Mouse (Mus musculus) midbrain, embryonic 16.5 days (tissue): ENCODE data around the gene Asprv1. TPM values are rescaled to one million over a fixed set of nuclear protein-coding genes. Genes with fewer than 3 reads are reported as not detected.

Experiments
- ATAC-seq: fragments of 200-750 bp; cut with Nextera tagmentation; 2 replicates; pipeline ENCODE4 v1.8.0; 2017; ENCODE audit warnings: moderate TSS enrichment
- H3K27ac ChIP-seq: fragments of 300-500 bp; sonication (generic); 2 replicates; pipeline ENCODE4 v1.5.1; 2014; ENCODE audit warnings: mild to moderate bottlenecking, low read length, mixed read lengths
- H3K27me3 ChIP-seq: fragments of 300-500 bp; sonication (generic); 2 replicates; pipeline ENCODE4 v1.6.1; 2014; ENCODE audit warnings: low read depth, low read length, mixed read lengths; ENCODE audit not compliant: control insufficient read depth, insufficient read depth
- H3K36me3 ChIP-seq: fragments of 300-500 bp; sonication (generic); 2 replicates; pipeline ENCODE4 v1.6.1; 2014; ENCODE audit warnings: mild to moderate bottlenecking, low read length, moderate library complexity, mixed read lengths; ENCODE audit not compliant: control insufficient read depth, insufficient read depth
- H3K4me1 ChIP-seq: fragments of 300-500 bp; sonication (generic); 2 replicates; pipeline ENCODE4 v1.6.1; 2014; ENCODE audit warnings: mild to moderate bottlenecking, low read length, mixed read lengths; ENCODE audit not compliant: control insufficient read depth, insufficient read depth
- H3K4me2 ChIP-seq: fragments of 300-500 bp; sonication (generic); 2 replicates; pipeline ENCODE4 v1.6.1; 2014; ENCODE audit warnings: mild to moderate bottlenecking, low read length, mixed read lengths
- H3K4me3 ChIP-seq: fragments of 300-500 bp; sonication (generic); 2 replicates; pipeline ENCODE4 v1.5.1; 2014; ENCODE audit warnings: low read depth, mild to moderate bottlenecking, low read length, moderate library complexity, mixed read lengths
- H3K9ac ChIP-seq: fragments of 300-500 bp; sonication (generic); 2 replicates; pipeline ENCODE4 v1.6.1; 2014; ENCODE audit warnings: low read depth, low read length, mixed read lengths
- H3K9me3 ChIP-seq: fragments of 300-500 bp; sonication (generic); replicated peaks from 2 replicates; pipeline ENCODE4 v1.6.1; 2014; ENCODE audit warnings: mild to moderate bottlenecking, low read length, mixed read lengths; ENCODE audit not compliant: control insufficient read depth, poor library complexity, severe bottlenecking
- WGBS: fragments of 180-500 bp; shearing (Covaris S2); extraction: QIAGEN DNeasy Blood & Tissue Kit; methylation state at CpG from one replicate; pipeline ENCODE4 v1.1.7; 2014; 5-methylcytosine and 5-hydroxymethylcytosine counted together
- polyA plus RNA-seq: library from polyadenylated mRNA; unstranded; fragments of >200 nt; fragmentation: Nextera tagmentation; extraction: Ambion mirVana; gene quantifications from 2 replicates; pipeline ENCODE4 v1.2.1, GENCODE M21; 2015

The Asprv1 gene
- polyA plus RNA-seq, 1 experiment from 2014 or later: 0.62 TPM

DNA sequence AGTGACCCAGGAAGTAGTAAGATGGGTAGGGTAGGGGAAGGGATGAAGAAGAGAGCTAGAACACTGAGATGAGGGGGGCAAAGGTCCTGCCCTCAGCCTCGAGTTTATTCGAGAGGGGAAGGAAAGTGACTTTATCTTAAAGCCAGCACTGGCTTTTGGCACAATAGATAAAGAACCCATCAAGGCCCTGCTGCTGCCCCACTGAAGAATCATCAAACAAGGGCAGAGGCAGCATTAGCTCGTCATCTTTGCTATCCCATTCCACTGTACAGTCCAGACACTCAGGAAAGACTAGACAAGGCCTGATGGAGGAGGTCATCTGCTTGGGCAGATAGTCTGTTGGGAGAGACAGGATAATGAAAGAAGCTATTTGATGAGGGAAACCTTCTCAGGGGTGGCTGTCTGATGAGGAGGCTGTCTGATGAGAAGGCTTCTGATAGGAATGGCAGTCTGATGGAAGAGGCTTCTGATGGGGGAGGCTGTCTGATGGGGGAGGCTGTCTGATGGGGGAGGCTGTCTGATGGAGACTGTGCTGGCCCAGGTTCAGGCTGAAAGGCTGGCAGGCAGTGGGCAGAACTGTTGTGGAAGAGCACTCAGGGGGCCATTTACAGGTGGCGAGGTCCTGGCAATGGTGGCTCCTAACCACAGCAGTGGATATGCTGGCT is 9.3 kb downstream of the Asprv1 start:
- H3K4me2 ChIP-seq: no peak overlapping the region
- no peak overlapping the region for H3K9ac ChIP-seq
- no peaks in the 10 kb centered on the region for H3K4me1 ChIP-seq
- 75% methylated on average over 4 of the region's 4 CpGs for WGBS
- no peaks in the 10 kb centered on the region for H3K36me3 ChIP-seq
- H3K27ac ChIP-seq: no peak overlapping the region
- H3K27me3 ChIP-seq: no peaks in the 10 kb centered on the region
- H3K9me3 ChIP-seq: no peaks in the 10 kb centered on the region
- no peak for ATAC-seq
- no peak overlapping the region for H3K4me3 ChIP-seq

DNA sequence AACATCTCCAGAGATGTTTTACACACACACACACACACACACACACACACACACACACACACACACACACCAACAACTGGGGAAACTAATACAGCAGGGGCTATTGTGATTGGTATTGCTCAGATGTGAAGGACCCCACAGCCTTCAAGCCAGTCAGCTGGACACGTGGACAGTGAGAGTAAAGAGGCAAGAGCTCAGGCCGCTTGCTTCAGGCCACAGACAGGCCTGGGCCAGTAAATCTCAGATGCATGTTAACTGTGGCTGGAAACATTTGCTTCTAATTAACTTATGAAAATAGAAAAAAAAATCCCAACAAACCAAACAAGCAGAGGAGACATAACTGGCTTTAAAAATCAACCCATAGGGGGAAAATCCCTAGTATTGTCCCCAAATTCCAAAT is 9.9 kb downstream of the Asprv1 start:
- H3K27ac ChIP-seq: no peak overlapping the region
- H3K36me3 ChIP-seq: no peaks in the 10 kb centered on the region
- 86% methylated on average over 2 of the region's 2 CpGs for WGBS
- H3K9ac ChIP-seq: no peak overlapping the region
- H3K9me3 ChIP-seq: no peaks in the 10 kb centered on the region
- H3K27me3 ChIP-seq: no peaks in the 10 kb centered on the region
- H3K4me2 ChIP-seq: no peak overlapping the region
- no peaks in the 10 kb centered on the region for H3K4me1 ChIP-seq
- no peak for ATAC-seq
- no peak overlapping the region for H3K4me3 ChIP-seq

DNA sequence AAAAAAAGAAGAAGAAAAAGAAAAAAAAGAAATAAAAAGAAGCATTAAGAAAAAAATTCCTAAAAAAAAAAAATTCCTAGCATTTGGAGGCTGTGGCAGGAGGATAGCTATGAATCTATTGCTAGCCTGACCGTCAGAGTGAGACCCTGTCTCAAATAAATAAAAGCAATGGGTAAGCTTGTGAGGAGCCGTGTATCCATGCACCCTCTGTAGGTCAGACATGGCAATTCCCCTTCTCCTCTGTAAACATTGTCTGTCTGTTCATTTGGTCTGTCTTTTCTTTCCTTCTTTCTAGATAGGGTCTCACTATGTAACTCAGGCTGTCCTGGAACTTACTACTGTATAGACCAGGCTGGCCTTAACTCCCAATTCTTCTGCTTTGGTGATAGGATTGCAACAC is 10.5 kb downstream of the Asprv1 start:
- no peak overlapping the region for H3K4me2 ChIP-seq
- no peaks in the 10 kb centered on the region for H3K4me1 ChIP-seq
- no peaks in the 10 kb centered on the region for H3K9me3 ChIP-seq
- 26% methylated on average over 2 of the region's 2 CpGs for WGBS
- H3K4me3 ChIP-seq: no peak overlapping the region
- H3K9ac ChIP-seq: no peak overlapping the region
- H3K36me3 ChIP-seq: no peaks in the 10 kb centered on the region
- no peak overlapping the region for H3K27ac ChIP-seq
- no peak for ATAC-seq
- H3K27me3 ChIP-seq: no peaks in the 10 kb centered on the region

DNA sequence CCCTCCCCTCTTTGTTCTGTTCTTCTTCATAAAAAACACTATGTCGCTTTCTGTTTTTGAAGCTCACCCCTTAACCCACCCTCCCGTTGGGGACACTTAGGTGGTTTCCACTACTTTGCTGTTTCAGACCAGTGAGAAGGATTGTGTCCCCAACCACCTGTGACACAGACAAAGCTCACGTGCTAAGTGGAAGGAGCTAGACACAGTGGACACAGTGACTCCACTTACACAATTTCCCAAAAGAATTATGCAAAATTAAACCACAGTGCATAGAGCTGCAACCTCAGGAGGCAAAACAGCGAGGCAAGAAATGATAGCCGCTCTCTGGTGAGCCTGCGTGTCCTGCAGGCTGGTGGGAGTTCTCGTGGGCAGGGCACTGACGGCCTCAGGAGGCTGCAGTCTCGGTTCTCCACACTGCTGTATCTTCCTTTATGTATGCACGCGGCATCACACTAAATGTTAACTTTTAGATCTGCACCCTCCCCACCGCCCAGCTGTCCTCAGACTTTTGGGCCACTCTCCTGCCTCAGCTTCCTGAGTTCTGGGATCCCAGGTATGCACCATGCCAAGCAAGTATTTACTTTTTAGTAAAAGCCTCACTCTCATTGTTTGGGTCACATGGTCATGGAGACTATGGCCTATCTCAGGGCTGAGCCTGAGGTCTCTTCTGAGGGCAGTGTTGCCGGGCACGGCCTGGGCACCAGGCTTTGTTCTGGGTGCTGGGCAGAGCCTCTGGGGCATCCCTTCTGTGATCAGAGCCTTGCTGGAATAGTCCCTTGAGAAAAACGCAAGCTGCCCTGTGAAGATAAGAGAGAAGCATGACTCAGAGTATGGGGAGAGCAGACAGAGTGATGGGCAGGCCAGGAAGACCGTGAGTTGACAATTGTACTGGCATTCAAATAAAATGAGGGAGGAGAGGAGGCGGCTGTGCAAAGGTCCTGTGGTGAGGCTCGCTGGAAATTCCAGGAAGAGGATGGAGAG is 11.5 kb downstream of the Asprv1 start:
- no peak overlapping the region for H3K27ac ChIP-seq
- ATAC-seq: no peak
- no peaks in the 10 kb centered on the region for H3K9me3 ChIP-seq
- H3K27me3 ChIP-seq: no peaks in the 10 kb centered on the region
- no peaks in the 10 kb centered on the region for H3K4me1 ChIP-seq
- H3K4me2 ChIP-seq: no peak overlapping the region
- H3K36me3 ChIP-seq: no peaks in the 10 kb centered on the region
- H3K4me3 ChIP-seq: no peak overlapping the region
- WGBS: 83% methylated on average over 18 of the region's 18 CpGs
- no peak overlapping the region for H3K9ac ChIP-seq

DNA sequence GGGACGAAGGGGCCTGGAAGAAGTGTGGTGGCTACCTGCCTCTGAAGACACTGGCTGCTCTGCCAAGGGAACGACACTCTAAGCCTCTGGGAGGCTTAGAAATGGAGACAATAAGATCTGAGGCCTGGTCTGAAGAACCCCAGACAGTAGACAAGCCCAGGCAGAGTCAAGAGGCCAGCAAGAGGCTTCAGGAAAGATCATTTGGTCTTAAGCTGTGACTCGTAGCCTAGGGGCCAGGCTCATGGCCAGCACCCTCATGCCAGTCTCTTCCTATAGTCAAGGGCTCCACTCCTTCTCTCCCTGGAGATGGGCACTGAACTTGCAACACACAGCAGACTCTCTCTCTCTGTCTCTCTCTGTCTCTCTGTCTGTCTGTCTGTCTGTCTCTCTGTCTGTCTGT is 12.2 kb downstream of the Asprv1 start:
- 87% methylated on average over 3 of the region's 3 CpGs for WGBS
- Histone ChIP-seq H3K36me3 (no peaks in the 10 kb centered on the region), H3K4me2 (no peak overlapping the region), H3K4me3 (no peak overlapping the region), H3K9me3 (no peaks in the 10 kb centered on the region), H3K9ac (no peak overlapping the region), H3K4me1 (no peaks in the 10 kb centered on the region), H3K27ac (no peak overlapping the region), H3K27me3 (no peaks in the 10 kb centered on the region)
- ATAC-seq: no peak

DNA sequence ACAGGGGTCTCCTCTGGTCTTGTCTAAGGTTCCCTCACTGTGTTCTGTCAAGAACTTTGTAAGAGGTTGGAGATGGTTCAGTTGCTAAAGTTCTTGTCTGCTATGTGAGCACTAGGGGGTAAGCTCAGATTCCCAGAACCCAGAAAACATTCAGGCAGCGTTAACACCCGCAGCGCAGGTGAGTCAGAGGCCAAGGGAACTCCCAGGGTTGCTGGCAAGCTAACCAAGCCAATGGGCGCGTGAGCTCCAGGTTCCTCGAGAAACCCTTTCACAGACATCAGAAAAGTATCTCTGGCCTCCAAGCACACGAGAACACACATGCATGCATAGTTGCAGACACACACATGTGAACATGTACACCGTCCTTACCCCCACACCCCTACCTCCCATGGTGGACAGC is 12.8 kb downstream of the Asprv1 start:
- WGBS: 90% methylated on average over 8 of the region's 8 CpGs

DNA sequence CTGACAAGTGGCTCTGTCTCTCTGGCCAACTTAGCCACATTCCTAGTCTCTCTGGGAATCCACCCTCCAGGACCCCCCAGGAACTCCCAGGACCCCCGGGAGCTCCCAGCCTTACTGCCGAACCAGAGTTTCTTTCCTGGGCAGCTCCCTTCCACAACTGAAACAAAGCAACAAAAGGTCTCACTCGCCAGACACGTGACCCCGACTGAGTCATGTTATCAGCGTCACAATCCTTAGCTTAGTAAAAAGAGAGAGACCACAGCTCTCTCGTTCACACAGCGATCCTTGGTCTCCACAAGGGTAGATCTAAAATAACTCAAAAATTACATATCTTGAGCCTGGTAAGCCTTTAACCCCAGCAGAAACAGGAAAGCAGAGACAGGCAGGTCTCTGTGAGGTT is 13.8 kb downstream of the Asprv1 start:
- ATAC-seq: no peak
- WGBS: 63% methylated on average over 8 of the region's 8 CpGs

More for the DNA sequence above, 12.8 kb downstream of the Asprv1 start:
- ATAC-seq: no peak
- H3K4me3 ChIP-seq: no peak overlapping the region
- H3K4me1 ChIP-seq: no peaks in the 10 kb centered on the region
- H3K27me3 ChIP-seq: no peaks in the 10 kb centered on the region
- H3K9me3 ChIP-seq: no peaks in the 10 kb centered on the region
- H3K36me3 ChIP-seq: no peaks in the 10 kb centered on the region
- H3K9ac ChIP-seq: no peak overlapping the region
- H3K27ac ChIP-seq: no peak overlapping the region
- no peak overlapping the region for H3K4me2 ChIP-seq

DNA sequence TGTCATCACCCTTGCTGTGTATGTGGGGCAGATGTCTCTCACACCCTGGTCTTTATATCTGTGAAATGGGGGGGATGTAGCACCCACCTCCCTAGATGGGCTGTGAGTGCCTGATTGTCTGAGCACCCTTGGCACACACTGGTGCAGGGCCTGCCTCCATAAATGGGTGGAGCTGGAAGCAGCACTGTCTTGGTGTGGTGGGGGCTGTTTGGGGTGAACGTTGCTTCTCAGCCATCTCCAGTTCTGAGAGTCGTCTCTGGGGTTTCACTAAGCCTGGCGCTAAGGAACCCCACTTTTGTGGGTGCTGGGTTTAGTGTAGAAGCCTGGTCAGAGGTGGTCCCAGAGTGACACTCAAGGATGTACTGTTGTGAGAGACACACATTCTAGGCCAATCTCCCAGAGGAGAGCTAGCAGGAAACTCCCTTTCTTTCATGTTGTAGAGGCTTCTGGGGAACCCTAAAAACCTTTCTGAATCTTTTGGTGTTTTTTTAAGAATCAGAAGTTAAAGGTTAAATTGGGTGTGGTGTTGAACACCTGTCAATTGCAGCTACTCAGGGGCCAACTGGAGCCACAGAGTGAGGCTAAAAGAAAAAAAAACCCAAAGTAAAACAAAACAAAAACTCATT is 16.9 kb downstream of the Asprv1 start:
- 84% methylated on average over 3 of the region's 3 CpGs for WGBS
- H3K4me2 ChIP-seq: no peak overlapping the region

More for the DNA sequence above, 13.8 kb downstream of the Asprv1 start:
- Histone ChIP-seq H3K4me1 (no peaks in the 10 kb centered on the region), H3K27me3 (no peaks in the 10 kb centered on the region), H3K36me3 (no peaks in the 10 kb centered on the region), H3K27ac (no peak overlapping the region), H3K9me3 (no peaks in the 10 kb centered on the region), H3K9ac (no peak overlapping the region), H3K4me2 (no peak overlapping the region), H3K4me3 (no peak overlapping the region)

DNA sequence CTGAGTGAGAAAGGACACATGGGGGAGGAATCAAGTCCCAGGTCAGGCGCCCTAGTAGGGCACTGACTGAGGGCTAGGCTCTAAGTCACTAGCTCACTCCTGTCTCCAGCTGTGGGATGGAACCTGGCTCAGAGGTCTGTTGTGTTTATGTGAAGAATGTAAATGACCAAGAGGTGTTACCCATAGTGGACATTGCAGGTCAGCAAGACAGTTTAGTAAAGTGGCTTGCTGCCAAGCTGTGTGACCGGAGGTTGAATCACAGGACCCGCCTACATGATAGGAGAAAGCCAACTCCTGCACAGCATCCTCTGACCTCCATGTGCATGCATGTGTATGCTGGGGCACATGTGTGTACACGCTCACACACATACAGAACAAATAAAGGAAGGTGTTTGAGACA is 17.6 kb downstream of the Asprv1 start:
- WGBS: 81% methylated on average over 4 of the region's 4 CpGs
- Histone ChIP-seq H3K4me1 (no peaks in the 10 kb centered on the region), H3K4me2 (no peak overlapping the region), H3K36me3 (peaks cover 19% of the 10 kb centered on the region), H3K27ac (no peak overlapping the region), H3K4me3 (no peak overlapping the region), H3K9ac (no peak overlapping the region), H3K27me3 (no peaks in the 10 kb centered on the region), H3K9me3 (no peaks in the 10 kb centered on the region)
- ATAC-seq: no peak

More for the DNA sequence above, 16.9 kb downstream of the Asprv1 start:
- Histone ChIP-seq H3K27me3 (no peaks in the 10 kb centered on the region), H3K36me3 (peaks cover 13% of the 10 kb centered on the region; the same call in 1 of the 2 replicates), H3K9ac (no peak overlapping the region), H3K27ac (no peak overlapping the region), H3K4me1 (no peaks in the 10 kb centered on the region), H3K9me3 (no peaks in the 10 kb centered on the region), H3K4me3 (no peak overlapping the region)
- no peak for ATAC-seq
